Mouse (Mus musculus): ENCODE measurements around the gene Plekha6.

DNA sequence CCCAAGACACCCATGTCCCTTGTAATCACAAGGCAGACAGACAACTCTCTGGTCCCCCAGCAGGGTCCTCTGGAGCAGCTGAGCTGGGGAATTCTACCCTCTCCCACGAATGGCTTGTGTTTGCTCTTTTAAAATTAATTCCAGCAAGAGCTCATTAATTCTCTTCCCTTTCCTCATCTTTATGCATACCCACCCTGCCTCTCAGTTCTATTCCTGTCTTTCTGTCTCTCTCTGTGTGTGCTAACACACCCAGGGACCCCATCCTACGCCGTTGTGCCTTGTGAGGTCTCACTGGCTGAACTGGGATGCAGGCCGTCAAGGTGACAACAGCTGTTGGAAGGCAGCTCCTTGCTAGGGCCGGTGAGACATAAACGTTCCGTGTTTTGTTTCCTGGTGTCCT, 35.7 kb downstream of the Plekha6 start:
- TF ChIP-seq POLR2A (IDR thresholded peaks at IDR 0.05; ENCODE audit: control insufficient read depth in 1 of 2, insufficient read depth in 1 of 2, low read depth in 1 of 2, low read length in 2 of 2, poor library complexity in 1 of 2) (no peak), HCFC1 (IDR thresholded peaks at IDR 0.05; ENCODE audit: low read depth, low read length) (no peak), CTCF (IDR thresholded peaks at IDR 0.05 in 2 of 3, conservative IDR thresholded peaks at IDR 0.05 in 1 of 3; ENCODE audit: control insufficient read depth in 1 of 3, insufficient read depth in 1 of 3, low read depth in 2 of 3, low read length in 3 of 3, poor library complexity in 1 of 3, severe bottlenecking in 1 of 3) (no peak), ZNF384 (IDR thresholded peaks at IDR 0.05; ENCODE audit: low read depth, low read length) (no peak), SMC3 (IDR thresholded peaks at IDR 0.05; ENCODE audit: low read depth, low read length) (no peak), RCOR1 (IDR thresholded peaks at IDR 0.05; ENCODE audit: low read depth, low read length) (no peak), GATA1 (IDR thresholded peaks at IDR 0.05; ENCODE audit: low read depth, low read length) (no peak), CHD1 (IDR thresholded peaks at IDR 0.05; ENCODE audit: low read depth, low read length) (no peak), E2F4 (IDR thresholded peaks at IDR 0.05; ENCODE audit: borderline replicate concordance, low read depth, low read length) (no peak), MAX (IDR thresholded peaks at IDR 0.05; ENCODE audit: low read length) (no peak), TCF12 (IDR thresholded peaks at IDR 0.05; ENCODE audit: low read depth, low read length) (no peak)

All from MEL (cell line).